Mouse (Mus musculus): Measurements from ENCODE around the gene Trim43c.
"Not testable (repeated sequence)": the region's sequence is repeated elsewhere in the genome, so short reads cannot be mapped to it uniquely, and the experiment has no call there.

Trim43c gene

DNA sequence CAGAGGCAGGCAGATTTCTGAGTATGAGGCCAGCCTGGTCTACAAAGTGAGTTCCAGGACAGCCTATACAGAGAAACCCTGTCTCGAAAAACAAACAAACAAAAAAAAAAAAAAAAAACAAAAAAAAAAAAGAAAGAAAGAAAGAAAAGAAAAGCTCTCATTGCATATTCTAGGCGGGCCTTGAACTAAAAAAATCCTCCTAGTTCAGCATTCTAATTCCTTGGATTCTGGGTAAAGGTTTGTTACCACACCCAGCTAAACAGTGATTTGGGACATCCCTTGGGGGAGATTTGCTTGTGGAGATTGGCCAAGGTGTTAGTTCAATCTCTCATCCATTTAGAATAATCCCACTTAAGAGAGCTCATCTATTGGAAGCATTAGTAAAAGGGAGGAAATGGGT lies at the start of gene Trim43c:
Gene Trim43c (plus strand): TSS at position 301 of the 400 bp plus-strand sequence.
- DNase-seq, result not testable (repeated sequence)

DNA sequence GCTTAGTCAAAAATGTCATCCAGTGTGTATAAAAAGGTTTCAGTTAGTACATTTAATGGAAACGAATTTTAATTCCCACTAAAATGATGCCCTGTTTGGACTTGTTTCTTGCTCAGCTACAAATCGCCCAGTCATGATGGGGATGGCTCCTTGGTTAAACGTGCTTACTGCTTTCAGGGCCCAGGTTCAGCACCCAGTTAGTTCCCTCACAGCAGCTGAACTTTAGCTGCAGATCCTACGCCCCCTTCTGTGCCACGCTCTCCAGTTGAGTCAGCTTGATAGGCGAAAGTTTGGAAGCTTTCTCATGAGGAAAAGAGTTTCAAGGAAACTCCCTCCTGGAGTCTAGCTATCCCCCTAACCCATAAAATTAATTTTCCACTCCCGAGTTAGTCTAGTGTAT lies 14.1 kb downstream of the Trim43c start:
- not testable (repeated sequence) for DNase-seq

DNA sequence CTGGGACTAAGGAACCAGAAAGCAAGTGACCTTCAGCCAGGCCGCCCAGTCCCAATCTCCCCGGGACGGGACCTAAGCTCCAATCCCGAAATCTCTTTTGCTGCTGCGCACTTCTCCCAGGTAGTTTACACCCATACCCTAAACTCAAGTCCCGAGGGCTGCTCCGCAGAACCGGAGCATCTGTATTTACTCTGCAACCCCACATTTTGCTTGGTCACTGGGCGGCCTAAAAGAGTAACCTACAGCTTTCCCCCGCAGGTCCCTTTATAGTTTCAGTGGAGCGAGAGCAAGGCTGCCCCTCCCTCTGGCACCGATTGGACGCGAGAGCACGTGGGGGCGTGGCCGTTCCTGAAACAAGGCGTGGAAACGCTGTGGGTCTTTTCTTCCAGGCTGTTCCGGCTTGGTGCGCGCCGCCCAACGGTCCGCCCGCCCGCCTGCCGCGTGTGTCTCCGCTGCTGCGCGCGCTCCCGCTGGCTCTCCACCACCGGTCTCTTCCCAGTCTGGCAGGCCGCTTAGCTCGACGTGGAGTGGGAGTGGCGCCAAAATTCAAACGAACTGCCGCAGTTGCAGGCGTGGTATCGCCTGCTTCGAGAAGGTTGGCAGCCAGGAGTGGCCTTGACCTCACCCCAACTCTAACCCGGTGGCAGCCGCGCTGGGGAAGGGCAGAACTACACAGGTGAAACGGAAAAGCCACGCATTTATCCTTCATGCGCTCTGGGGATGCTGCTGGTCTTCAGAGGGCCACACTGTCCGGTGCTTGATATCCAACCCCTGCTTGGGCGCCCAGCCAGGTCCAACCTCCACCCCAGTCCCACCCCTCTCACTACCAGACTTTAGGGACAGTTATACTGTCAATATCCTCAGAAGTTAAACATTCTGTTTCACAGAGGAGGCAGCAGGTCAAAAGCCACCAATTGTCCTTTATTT lies 19.9 kb downstream of the Trim43c start:
- DNase-seq, result peak; percentile 67
